Mouse (Mus musculus) midbrain, embryonic 12.5 days (tissue): ENCODE data around the gene Kmt5a. TPM values are rescaled to one million over a fixed set of nuclear protein-coding genes. Genes with fewer than 3 reads are reported as not detected.

Experiments used
- ATAC-seq: fragments of 200-750 bp; cut with Nextera tagmentation; 2 replicates; pipeline ENCODE4 v1.8.0; 2017; ENCODE audit warnings: low read depth, moderate TSS enrichment, moderate library complexity; ENCODE audit not compliant: low FRiP score
- H3K27ac ChIP-seq: fragments of 300-500 bp; sonication (generic); replicated peaks from 2 replicates; pipeline ENCODE4 v1.5.1; 2016; ENCODE audit warnings: mild to moderate bottlenecking
- H3K27me3 ChIP-seq: fragments of 300-500 bp; sonication (generic); 2 replicates; pipeline ENCODE4 v1.6.1; 2016; ENCODE audit warnings: mild to moderate bottlenecking
- H3K36me3 ChIP-seq: fragments of 300-500 bp; sonication (generic); 2 replicates; pipeline ENCODE4 v1.6.1; 2016
- H3K4me1 ChIP-seq: fragments of 300-500 bp; sonication (generic); 2 replicates; pipeline ENCODE4 v1.6.1; 2016
- H3K4me2 ChIP-seq: fragments of 300-500 bp; sonication (generic); replicated peaks from 2 replicates; pipeline ENCODE4 v1.6.1; 2016; ENCODE audit warnings: mild to moderate bottlenecking, moderate library complexity
- H3K4me3 ChIP-seq: fragments of 300-500 bp; sonication (generic); 2 replicates; pipeline ENCODE4 v1.5.1; 2016; ENCODE audit warnings: mild to moderate bottlenecking
- H3K9ac ChIP-seq: fragments of 300-500 bp; sonication (generic); replicated peaks from 2 replicates; pipeline ENCODE4 v1.6.1; 2016; ENCODE audit warnings: mild to moderate bottlenecking, moderate library complexity
- H3K9me3 ChIP-seq: fragments of 300-500 bp; sonication (generic); 2 replicates; pipeline ENCODE4 v1.6.1; 2016; ENCODE audit warnings: mild to moderate bottlenecking
- WGBS: fragments of 180-500 bp; shearing (Covaris S2); methylation state at CpG from one replicate; pipeline ENCODE4 v1.1.7; 2016; 5-methylcytosine and 5-hydroxymethylcytosine counted together
- polyA plus RNA-seq: library from polyadenylated mRNA; unstranded; fragments of >200 nt; fragmentation: Nextera tagmentation; extraction: Ambion mirVana; gene quantifications from 2 replicates; pipeline ENCODE4 v1.2.1, GENCODE M21; 2016

Kmt5a gene
- polyA plus RNA-seq: 48.5 and 52.8 TPM in 2 replicates

- Histone ChIP-seq H3K4me1 (peaks cover 19% of the 10 kb centered on the region), H3K27me3 (no peaks in the 10 kb centered on the region), H3K4me3 (peak within 1 kb of the TSS; percentile 80), H3K36me3 (no peaks in the 10 kb centered on the region), H3K4me2 (peak within 1 kb of the TSS; percentile 98), H3K9me3 (no peaks in the 10 kb centered on the region), H3K27ac (peak within 1 kb of the TSS; percentile 84), H3K9ac (peak within 1 kb of the TSS; percentile 77)
- ATAC-seq: peak; percentile 98
- under 1% methylated on average over 34 of the region's 34 CpGs for WGBS
Measured at GRCm38 (mm10) chr5:124439447-124440093, at the start of gene Kmt5a. TSS of gene Kmt5a (plus strand) at chr5:124439930.

GRCm38 (mm10) chr5:124392412-124392811 lies 47.3 kb upstream of the Kmt5a start:
- no peak overlapping the region for H3K27ac ChIP-seq
- H3K9me3 ChIP-seq: no peaks in the 10 kb centered on the region
- no peak overlapping the region for H3K9ac ChIP-seq
- no peak overlapping the region for H3K4me3 ChIP-seq
- H3K4me1 ChIP-seq: no peaks in the 10 kb centered on the region
- WGBS: 98% methylated on average over 4 of the region's 4 CpGs
- H3K27me3 ChIP-seq: no peaks in the 10 kb centered on the region
- ATAC-seq: no peak
- peaks cover 89% of the 10 kb centered on the region for H3K36me3 ChIP-seq
- no peak overlapping the region for H3K4me2 ChIP-seq

DNA sequence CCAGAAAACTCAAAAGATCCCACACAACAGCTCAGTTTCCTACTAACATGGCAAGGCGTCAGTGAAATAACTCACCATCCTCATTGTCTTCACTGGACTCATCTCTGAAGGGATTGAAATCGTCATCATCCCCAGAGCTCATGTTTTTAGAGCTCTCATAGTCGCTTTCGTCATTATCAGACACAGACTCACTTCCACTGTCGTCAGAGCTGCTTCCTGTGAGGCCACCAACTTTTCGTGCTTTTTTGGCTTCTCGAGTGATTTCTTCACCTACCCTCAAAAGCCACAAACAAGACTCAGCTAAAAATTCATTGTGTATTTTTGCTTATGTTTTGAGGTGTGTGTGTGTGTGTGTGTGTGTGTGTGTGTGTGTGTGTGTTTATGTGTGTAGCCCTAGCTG lies 46.0 kb upstream of the Kmt5a start:
- no peaks in the 10 kb centered on the region for H3K27me3 ChIP-seq
- H3K27ac ChIP-seq: no peak overlapping the region
- 92% methylated on average over 7 of the region's 7 CpGs for WGBS
- H3K4me3 ChIP-seq: no peak overlapping the region
- ATAC-seq: no peak
- H3K4me1 ChIP-seq: no peaks in the 10 kb centered on the region
- H3K4me2 ChIP-seq: no peak overlapping the region
- H3K9ac ChIP-seq: no peak overlapping the region
- no peaks in the 10 kb centered on the region for H3K9me3 ChIP-seq
- peaks cover 87% of the 10 kb centered on the region for H3K36me3 ChIP-seq

GRCm38 (mm10) chr5:124410808-124411207 lies 28.9 kb upstream of the Kmt5a start:
- 77% methylated on average over 3 of the region's 3 CpGs for WGBS
- Histone ChIP-seq H3K27me3 (no peaks in the 10 kb centered on the region), H3K9me3 (no peaks in the 10 kb centered on the region), H3K36me3 (peaks cover 68% of the 10 kb centered on the region), H3K27ac (no peak overlapping the region), H3K4me2 (no peak overlapping the region), H3K9ac (no peak overlapping the region), H3K4me3 (no peak overlapping the region), H3K4me1 (no peaks in the 10 kb centered on the region)
- no peak for ATAC-seq

DNA sequence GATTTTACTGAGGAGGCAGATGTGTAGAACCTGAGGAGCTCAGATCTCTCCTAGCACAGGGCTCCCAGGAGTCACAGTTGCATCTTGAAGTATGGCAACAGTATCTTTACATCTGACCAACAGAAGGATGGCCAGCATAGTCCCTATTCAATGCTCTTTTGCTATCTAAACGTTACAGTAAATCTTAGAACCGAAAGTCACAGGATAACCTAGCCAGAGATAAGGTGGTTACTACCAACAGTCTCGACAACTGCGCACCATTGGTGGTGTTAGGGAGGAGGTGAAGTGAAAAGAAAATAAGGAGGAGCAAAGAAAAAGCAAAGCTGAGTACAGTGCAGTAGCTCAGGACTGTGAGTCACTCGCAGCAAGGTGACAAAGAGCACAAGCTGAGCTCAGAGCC lies 27.6 kb upstream of the Kmt5a start:
- 95% methylated on average over 5 of the region's 5 CpGs for WGBS
- ATAC-seq: no peak
- Histone ChIP-seq H3K27me3 (no peaks in the 10 kb centered on the region), H3K27ac (no peak overlapping the region), H3K4me3 (no peak overlapping the region), H3K9me3 (no peaks in the 10 kb centered on the region), H3K9ac (no peak overlapping the region), H3K36me3 (peaks cover 57% of the 10 kb centered on the region), H3K4me1 (no peaks in the 10 kb centered on the region), H3K4me2 (no peak overlapping the region)

- ATAC-seq: no peak
- no peak overlapping the region for H3K4me2 ChIP-seq
- no peak overlapping the region for H3K27ac ChIP-seq
- no peak overlapping the region for H3K9ac ChIP-seq
- peaks cover 2% of the 10 kb centered on the region; the same call in 1 of the 2 replicates for H3K4me1 ChIP-seq
- no peak overlapping the region for H3K4me3 ChIP-seq
- no peaks in the 10 kb centered on the region for H3K9me3 ChIP-seq
- WGBS: 97% methylated on average over 2 of the region's 2 CpGs
- 0 out of 2 replicates have a peak, but pooled peaks cover 19% of the 10 kb centered on the region for H3K36me3 ChIP-seq
- no peaks in the 10 kb centered on the region for H3K27me3 ChIP-seq
Measured at GRCm38 (mm10) chr5:124418903-124419302, 20.8 kb upstream of the Kmt5a start.

DNA sequence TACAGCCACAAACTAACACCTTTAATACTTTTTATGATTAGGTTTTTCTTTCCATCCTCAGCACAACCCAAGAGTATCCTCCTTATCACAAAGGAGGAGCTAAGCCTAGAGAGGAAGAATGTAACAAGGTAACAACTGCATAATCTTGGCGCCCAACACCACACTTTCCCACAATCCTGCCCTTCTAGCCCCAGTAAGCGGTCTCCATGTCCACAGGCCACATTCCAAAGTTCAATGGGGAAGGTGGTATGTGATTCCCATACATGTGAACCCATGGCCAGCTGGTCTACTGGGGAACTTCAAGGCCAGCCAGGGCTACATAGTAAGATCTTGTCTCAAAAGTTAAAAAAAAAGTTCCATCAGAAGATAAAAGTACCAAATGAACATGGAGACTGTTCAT lies 17.9 kb upstream of the Kmt5a start:
- Histone ChIP-seq H3K27ac (no peak overlapping the region), H3K4me2 (no peak overlapping the region), H3K36me3 (0 out of 2 replicates have a peak, but pooled peaks cover 11% of the 10 kb centered on the region), H3K4me1 (peaks cover 13% of the 10 kb centered on the region), H3K27me3 (no peaks in the 10 kb centered on the region), H3K4me3 (no peak overlapping the region), H3K9ac (no peak overlapping the region), H3K9me3 (no peaks in the 10 kb centered on the region)
- 94% methylated on average over 2 of the region's 2 CpGs for WGBS
- ATAC-seq: no peak

GRCm38 (mm10) chr5:124424200-124424722 lies 15.5 kb upstream of the Kmt5a start:
- H3K9me3 ChIP-seq: no peaks in the 10 kb centered on the region
- H3K4me1 ChIP-seq: peaks cover 13% of the 10 kb centered on the region
- 0 out of 2 replicates have a peak, but pooled peaks have one; percentile 1 for ATAC-seq
- peak overlapping the region; percentile 100 for H3K4me3 ChIP-seq
- peak overlapping the region; percentile 96 for H3K9ac ChIP-seq
- no peaks in the 10 kb centered on the region for H3K27me3 ChIP-seq
- peak overlapping the region; percentile 96 for H3K4me2 ChIP-seq
- WGBS: 2% methylated on average over 14 of the region's 14 CpGs
- H3K27ac ChIP-seq: 0 out of 2 replicates have a peak overlapping the region, but pooled peaks have one; percentile 87
- 0 out of 2 replicates have a peak, but pooled peaks cover 11% of the 10 kb centered on the region for H3K36me3 ChIP-seq

DNA sequence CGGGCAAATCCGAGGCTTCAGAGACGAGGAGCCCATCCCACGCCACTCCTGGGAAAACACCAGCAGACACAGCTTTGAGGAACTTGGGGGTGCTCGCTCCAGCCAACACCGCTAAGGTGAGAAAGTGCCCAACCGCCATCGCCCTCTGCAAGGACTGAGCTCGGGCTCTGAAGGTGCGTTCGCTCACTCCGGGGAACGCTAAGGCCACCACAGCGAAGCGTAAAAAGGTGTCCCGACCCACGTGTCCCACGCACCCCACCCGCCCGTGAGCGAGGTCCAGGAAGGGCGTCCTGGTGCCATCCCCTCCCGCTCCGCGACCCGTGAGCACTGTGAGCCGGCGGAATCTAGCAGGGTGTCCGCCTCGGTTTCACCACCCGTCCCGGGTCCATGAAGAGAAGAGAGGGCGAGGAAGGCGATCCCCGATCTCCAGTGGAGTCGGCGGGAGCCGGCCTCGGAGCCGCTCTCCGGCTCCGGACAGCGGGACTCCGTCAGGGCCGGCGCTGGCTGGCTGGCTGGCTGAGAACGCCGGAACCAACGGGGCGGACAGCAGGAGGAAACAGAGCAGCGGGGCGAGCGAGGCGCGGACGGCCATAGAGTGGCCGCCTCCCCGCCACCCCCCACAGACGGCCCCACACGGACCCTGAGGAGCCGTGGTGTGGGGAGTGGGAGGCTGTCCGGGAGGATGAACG lies 14.9 kb upstream of the Kmt5a start:
- H3K36me3 ChIP-seq: 0 out of 2 replicates have a peak, but pooled peaks cover 11% of the 10 kb centered on the region
- H3K4me1 ChIP-seq: peaks cover 13% of the 10 kb centered on the region
- peak overlapping the region; percentile 96 for H3K4me2 ChIP-seq
- peak overlapping the region; percentile 96 for H3K9ac ChIP-seq
- WGBS: under 1% methylated on average over 63 of the region's 63 CpGs
- peak overlapping the region; percentile 87 for H3K27ac ChIP-seq
- no peaks in the 10 kb centered on the region for H3K9me3 ChIP-seq
- peak overlapping the region; percentile 100 for H3K4me3 ChIP-seq
- peak; percentile 74 for ATAC-seq
- no peaks in the 10 kb centered on the region for H3K27me3 ChIP-seq

DNA sequence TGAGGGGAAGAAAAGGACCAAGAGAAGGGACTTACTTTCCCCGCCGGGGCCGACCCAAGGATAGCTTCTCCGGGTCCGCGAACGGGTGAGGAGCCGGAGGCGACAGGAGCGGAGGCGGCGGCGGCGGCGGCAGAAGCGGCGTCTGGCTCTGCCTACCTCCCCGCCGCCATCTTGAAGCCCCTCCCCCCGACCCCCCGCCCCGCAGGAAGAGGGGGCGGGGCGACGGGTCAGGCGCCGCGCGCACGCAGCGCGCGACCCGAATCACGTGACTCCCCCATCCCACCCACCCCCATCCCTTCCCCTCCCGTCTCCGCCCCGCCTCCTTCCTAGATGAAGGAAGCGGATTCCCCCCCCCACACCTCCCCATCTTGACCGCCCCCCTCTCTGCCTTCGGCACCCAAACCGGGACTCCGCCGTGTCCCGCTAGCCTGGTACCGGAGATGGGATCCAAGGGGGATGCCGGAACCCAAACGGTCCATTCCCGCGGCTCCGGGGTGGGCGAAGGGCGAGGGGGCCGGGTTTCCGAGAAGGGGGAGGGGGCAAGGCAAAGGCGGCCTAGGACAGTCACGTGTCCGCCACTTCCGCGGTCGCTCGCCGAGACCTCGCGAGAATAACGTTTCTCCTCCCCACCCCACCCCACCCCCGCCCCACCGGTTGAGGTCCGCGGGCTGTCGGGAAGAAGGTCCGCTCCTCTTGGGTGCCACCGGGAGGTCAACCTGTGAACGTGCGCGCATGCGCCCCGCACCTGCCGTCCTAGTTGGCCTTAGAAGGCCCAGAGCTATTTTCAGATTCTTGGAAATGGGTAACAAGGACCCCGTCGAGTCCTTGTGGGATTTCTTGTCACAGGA lies 14.1 kb upstream of the Kmt5a start, which contains the start of gene Sbno1:
Sbno1 (minus strand) TSS at position 590 of the 848 bp plus-strand sequence.
- H3K4me2 ChIP-seq: peak within 1 kb of the TSS; percentile 96
- no peaks in the 10 kb centered on the region for H3K27me3 ChIP-seq
- H3K9me3 ChIP-seq: no peaks in the 10 kb centered on the region
- H3K9ac ChIP-seq: peak within 1 kb of the TSS; percentile 96
- peak within 1 kb of the TSS; percentile 87 for H3K27ac ChIP-seq
- peak within 1 kb of the TSS; percentile 100 for H3K4me3 ChIP-seq
- peaks cover 13% of the 10 kb centered on the region for H3K4me1 ChIP-seq
- ATAC-seq: peak; percentile 93
- WGBS: 0% methylated on average over 41 of the region's 81 CpGs
- H3K36me3 ChIP-seq: 0 out of 2 replicates have a peak, but pooled peaks cover 11% of the 10 kb centered on the region

DNA sequence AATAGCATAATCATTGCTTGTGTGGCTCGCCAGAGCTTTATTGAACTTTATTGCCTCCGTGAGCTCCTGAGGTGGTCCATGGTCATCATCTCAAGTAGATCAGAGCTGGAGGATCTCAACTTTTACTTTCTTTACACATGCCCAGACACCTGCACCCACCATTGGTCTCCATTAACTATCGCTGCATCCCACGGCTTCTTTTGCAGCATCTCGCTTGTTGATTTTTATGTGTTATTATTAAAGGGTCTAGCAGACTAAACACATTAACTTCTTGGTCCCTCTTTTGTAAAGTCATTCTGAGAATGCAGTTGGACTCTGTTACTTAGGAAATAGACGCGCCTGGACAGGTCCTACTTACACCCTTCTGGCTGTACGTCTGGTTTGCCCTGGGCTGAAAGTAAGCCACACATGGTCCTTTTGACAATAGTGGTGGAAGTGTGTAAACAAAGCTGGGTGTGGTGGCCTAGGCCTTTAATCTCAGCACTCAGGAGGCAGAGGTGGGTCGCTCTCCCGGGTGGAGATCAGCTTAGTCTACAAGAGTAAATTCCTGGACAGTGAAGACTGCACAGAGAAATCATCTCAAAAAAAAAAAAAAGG lies 13.2 kb upstream of the Kmt5a start:
- peak overlapping the region; percentile 87; the same call in 1 of the 2 replicates for H3K27ac ChIP-seq
- H3K36me3 ChIP-seq: 0 out of 2 replicates have a peak, but pooled peaks cover 11% of the 10 kb centered on the region
- 93% methylated on average over 10 of the region's 10 CpGs for WGBS
- no peaks in the 10 kb centered on the region for H3K9me3 ChIP-seq
- H3K4me1 ChIP-seq: peaks cover 13% of the 10 kb centered on the region
- peak overlapping the region; percentile 100 for H3K4me3 ChIP-seq
- ATAC-seq: no peak
- H3K4me2 ChIP-seq: peak overlapping the region; percentile 43; the same call in 1 of the 2 replicates
- H3K9ac ChIP-seq: no peak overlapping the region
- no peaks in the 10 kb centered on the region for H3K27me3 ChIP-seq
